Mouse (Mus musculus) bone marrow macrophage, adult 2 months (primary cell): Measurements from ENCODE around the gene Exoc6b.
"Not testable (repeated sequence)": the region's sequence is repeated elsewhere in the genome, so short reads cannot be mapped to it uniquely, and the experiment has no call there.

Experiments used
- CTCF ChIP-seq: IDR thresholded peaks from 2 replicates; pipeline ENCODE4 v1.5.1; 2012; ENCODE audit warnings: low read depth, mild to moderate bottlenecking, low read length, moderate library complexity
- POLR2A ChIP-seq: IDR thresholded peaks from 2 replicates; pipeline ENCODE4 v1.6.1; 2012; ENCODE audit warnings: mild to moderate bottlenecking, low read depth, low read length, borderline replicate concordance

DNA sequence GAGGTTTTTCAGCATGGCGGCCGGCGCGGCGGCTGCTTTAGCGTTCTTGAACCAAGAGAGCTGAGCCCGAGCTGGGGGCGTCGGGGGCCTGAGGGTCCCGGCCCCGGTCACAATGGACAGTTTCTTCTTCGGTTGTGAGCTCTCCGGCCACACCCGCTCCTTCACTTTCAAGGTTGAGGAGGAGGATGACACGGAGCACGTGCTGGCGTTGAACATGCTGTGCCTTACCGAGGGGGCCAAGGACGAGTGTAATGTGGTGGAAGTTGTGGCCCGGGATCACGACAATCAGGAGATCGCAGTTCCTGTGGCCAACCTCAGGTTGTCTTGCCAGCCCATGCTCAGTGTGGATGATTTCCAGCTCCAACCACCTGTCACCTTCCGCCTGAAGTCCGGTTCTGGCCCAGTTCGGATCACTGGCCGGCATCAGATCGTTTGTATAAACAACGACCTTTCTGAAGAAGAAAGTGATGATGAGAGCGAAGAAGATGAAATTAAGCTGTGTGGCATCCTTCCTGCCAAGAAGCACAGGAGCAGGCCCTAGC is 6.9 kb upstream of the Exoc6b start:
- TF ChIP-seq POLR2A, CTCF: not testable (repeated sequence)
